Mouse (Mus musculus) left cerebral cortex, postnatal 10 days (tissue): Measurements from ENCODE around the gene Cdkl1. TPM values are rescaled to one million over a fixed set of nuclear protein-coding genes. Genes with fewer than 3 reads are reported as not detected.
A peak's percentile ranks its signal among the peaks of the same experiment; 100 is the strongest.

Experiments
- DNase-seq, 2 experiments: peaks; one replicate each; pipeline ENCODE4 v3.0.0; 2021 to 2022; ENCODE audit warnings: low spot score in 2 of 2, mixed read lengths in 1 of 2; ENCODE audit errors: extremely low spot score in 1 of 2
- intact Hi-C: fragments of 180-260 bp; cut with DNase I; formaldehyde crosslinking; loops from one replicate; pipeline ENCODE4 v1.15.1; 2025
- total RNA-seq, 2 experiments: library from RNA; stranded (reverse); gene quantifications; 2 replicates each; pipeline ENCODE4 v1.2.3; 2021

The Cdkl1 gene
- total RNA-seq: 10 to 100 TPM; 43.7 to 43.8 TPM

DNA sequence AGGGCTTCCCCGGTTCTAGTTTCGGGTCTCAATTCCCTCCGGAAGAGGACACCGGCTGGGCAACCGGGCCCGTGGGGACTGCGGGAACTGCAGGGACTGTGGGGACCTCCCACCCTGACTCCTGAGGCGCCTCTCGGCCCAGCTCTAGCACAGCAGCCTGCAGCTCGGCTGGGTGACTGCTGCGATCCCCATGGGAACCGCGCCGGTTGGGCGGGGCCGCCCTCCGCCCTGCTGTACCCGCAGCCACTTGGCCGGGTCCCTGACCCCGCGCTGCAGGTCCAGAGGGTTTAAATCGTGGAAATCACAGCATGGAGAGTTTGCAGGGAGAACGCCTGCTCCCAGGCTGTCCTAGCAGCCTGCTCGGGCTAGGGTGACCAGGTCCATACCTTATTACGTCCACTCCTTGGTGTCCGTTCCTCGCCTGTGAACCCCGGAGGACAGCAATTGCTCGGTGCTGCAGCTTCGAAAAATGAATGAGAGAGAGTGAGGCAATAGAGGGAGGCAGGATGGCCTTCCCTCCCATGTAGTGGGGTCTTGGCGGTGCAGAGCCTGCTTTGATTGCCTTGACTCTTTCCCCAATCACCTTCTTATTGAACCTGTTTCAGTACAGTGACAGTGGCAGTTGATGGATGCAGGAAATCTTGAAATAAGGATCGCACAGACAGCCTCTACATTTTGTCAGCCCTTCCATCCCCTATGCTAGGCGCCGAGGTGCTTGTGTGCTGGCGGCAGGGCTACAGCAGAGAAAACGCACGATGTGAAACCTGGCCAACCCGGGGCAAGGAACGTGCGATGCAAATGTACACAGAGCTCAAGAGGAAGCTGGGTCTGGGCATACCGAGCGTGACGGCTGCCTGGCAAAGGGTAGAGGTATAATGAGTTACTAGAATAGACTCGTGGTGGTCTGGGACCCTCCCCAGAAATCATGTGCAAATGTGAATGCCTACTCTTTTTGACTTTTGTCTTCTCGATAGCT lies at the start of gene Cdkl1:
Gene Cdkl1, minus strand, starts transcription at position 738 of the 976 bp plus-strand sequence.
- intact Hi-C loops: no loop called here
- peak; percentile 52 to 84 for DNase-seq

DNA sequence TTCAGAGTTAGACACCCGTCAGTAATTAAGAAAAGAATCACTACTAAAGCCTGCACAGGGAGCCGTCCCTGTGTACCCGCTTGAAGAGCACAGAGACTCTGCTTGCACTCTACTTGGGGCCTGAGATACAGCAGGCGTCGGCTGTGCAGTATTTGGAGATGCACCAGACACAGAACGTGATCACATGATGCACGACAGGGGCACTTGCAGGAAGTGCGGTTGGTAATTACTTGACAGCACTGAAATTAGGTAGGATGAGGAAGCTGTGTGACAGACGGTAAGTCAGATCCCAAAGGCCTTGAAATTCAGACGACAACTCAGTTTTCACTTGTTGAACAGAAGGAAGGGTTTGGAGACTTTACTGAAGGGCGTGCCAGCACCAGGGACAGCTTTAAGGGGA lies 47.3 kb upstream of the Cdkl1 start:
- intact Hi-C loops: no loop called here
- DNase-seq: no peak

DNA sequence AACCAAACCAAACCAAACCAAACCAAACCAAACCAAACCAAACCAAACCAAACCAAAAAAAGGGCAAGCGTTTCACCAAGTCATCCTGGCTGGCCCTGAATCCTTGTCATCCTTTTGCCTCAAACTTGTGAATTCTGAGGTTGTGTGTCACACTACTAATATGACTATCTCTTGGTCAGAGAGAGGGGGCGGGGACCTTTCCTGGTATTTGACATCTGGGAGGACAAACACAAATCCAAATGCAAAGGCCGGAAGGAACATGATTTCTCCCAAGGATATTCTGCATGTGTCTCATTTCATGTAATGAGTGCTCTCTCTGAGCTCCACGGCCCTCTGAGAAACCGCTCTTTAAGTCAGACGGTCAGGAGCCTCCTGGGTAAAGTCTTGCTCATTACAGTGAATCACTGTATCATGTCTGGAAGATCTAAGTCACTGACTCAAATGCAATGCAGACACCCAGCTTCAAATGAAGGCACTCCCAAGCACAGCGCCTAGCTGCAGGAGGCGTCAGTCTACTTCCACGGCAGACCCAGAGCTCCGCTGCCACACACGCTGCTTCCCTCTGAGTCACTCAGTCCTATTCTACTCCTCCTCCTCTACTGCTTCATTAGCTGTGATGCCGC lies 43.0 kb upstream of the Cdkl1 start:
- intact Hi-C loops: no loop called here
- no peak for DNase-seq

DNA sequence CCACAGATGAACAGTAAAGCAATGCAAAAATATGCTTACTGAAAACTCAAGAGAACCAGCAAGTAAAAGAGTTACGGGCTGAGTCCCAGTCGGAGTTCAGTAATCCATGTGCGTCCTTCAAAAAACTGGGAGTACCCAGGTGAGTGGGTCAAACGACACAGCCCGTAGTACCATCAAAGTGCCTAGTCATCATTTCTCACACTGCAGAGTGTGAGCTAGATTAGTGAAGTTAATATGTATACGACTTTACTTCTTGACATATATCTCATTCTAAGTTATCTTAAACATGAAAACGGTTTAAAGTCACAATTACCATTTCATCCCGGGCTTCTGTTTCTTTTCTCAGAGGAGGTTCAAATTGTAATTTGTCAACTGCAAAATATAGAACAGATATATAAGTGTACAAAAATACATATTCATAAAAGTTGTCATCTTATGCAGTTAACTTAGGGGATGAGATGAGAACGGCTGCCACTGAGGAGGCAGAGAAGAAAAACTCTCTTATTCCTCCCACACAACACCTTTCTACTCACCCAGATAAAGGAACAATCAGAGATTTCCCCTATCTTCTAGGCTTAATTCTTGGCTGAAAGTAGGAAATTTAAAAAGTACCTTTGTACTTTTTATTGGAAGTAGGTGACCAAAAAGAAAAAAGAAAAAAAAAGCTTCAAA lies 40.3 kb upstream of the Cdkl1 start:
- intact Hi-C loops: no loop called here
- DNase-seq: no peak

DNA sequence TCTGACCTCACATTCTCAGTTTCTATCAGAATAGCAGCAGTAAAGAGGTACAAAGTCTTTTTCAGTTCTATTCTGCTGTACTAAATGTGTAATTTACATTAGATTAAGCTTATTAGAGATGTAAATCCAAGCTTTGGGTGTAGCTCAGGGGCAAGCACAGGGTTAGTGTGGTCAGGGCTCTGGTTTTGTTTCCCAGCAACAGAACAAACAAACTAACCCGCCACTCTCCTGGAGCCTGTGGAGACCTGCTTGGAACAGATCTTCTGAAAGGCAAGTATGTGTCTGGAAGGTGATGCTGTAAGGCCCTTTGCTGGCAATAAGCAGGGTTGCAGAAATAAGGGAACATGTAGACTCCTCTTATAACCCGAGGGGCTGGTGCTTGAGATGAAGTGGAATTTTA lies 37.1 kb upstream of the Cdkl1 start:
- no peak for DNase-seq
- intact Hi-C loops: no loop called here

DNA sequence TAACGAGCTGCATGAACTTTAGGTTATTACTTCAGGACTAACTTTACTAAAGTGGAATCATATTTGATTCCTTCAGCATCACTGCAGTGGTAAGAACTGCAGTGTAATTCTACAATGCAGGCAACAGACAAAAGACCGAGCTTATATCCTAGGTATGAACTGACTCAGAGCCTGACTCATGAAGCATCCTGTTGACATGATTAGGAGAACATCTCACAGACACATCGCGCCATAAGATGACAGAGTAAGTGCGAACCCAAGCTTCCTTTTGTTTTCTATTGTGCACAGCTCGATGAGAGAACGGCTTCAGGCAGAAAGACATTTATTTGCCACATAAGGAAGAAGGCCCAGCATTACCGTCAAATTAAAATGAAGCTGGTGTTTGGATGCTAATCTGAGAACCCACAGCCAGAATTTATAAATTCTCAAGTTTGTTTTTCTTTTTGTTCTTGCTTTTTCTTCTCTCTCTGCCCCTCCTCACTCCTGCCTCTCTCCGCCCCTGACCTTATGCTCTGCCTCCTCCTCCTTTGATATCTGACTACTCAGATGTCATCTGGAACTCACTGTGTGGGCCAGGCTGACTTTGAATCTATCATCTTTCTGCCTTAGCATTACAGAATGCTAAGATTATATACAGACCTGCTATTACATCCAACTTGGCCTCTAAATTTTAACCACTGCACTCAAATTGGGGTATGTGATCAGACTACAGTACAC lies 34.0 kb upstream of the Cdkl1 start:
- DNase-seq: no peak
- intact Hi-C loops: no loop called here

DNA sequence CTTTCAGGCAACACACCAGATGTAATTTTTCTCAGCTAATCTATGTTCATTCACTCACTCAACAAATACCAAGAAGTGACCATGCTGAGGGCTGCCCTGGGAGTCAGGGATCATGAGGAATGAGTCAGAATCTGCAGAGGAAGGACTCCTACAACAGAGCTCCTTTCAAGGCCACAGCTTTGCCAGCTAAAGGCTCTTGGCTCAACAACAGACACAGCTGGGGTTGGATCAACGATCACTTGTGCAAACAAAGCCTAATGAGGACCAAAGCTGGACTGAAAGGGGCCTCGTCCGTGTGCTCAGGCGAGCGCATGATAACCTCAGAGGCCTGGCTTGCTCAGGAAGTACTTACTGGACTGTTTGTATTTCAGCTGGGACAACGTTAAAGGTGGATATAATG lies 23.2 kb upstream of the Cdkl1 start:
- DNase-seq: peak in 1 of 2 experiments; percentile 50
- intact Hi-C loops: no loop called here

DNA sequence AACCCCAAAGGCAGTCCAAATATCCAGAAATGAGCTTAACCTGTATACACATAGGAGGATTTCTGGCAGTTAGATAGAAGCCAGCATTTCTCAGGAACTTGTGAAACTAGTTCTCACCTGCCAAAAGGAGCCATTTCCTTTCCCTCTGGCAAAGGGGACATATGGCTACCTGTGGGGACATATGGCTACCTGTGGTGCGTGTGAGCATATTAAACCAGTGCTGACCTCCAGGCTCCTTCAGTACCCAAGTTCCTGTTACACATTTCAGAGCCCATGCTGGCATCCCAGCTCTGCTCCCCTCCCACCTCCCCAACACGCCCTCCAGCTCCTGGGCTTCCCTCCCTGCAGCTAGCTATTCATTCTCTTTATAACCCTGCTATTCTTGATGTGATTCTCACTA lies 22.5 kb upstream of the Cdkl1 start:
- DNase-seq: no peak
- intact Hi-C loops: no loop called here

DNA sequence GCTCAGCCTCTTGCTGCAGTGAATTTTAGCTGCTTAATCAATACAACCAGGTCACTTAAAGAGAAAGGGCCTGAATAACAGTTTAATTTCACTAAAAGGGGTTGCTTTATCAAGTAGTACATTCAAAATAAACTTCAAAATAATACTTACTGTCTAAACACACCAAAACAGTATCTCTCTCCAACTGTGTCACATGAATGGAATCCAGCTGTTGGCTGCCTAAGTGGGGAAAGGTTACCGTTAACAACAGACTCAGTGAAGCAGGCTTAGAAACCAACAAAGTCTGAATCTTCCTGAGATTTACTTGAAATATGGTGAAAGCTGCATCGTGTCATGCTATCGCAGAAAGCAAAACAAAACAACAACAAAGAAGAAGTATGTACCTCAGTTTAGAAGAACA lies 21.9 kb upstream of the Cdkl1 start:
- no peak for DNase-seq
- intact Hi-C loops: no loop called here

DNA sequence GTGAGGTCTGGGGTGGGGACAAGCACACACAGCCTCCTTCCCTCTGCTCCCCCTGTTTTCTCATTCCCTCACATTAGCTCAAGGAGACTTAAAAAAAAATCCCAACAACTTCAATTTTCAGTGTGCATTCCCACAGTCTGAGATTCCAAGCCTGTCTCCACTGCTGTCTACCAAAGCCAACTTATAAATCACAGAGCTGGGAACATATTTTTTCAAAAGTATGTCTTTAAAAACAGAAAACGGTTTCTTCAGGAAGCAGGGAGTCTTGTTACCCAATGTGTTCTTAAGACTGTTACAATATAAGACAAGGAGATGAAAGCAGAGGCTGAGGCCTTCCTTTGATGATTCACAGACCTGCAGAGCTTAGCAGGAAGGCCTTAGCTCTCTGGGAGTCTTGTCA lies 20.9 kb upstream of the Cdkl1 start:
- intact Hi-C loops: no loop called here
- no peak for DNase-seq

DNA sequence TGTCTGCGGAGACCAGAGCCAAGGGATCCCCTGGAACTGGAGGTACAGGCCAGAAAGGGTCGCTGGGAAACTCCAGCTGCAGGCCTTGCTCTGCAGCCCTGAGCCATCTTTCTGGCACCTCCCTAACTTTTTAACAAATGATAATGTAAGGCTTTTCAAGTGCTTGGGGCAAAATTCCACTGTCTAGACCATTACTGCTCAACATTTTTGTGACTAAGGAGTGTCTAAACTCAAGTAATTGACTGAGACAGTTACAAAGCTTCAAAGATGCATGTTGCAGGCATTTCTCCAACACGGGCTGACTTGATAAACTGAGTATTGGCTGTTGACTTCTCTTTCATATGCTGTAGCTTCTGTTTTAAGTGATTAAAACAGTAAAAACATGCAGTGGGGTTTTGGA lies 18.4 kb upstream of the Cdkl1 start:
- no peak for DNase-seq
- intact Hi-C loops: no loop called here

DNA sequence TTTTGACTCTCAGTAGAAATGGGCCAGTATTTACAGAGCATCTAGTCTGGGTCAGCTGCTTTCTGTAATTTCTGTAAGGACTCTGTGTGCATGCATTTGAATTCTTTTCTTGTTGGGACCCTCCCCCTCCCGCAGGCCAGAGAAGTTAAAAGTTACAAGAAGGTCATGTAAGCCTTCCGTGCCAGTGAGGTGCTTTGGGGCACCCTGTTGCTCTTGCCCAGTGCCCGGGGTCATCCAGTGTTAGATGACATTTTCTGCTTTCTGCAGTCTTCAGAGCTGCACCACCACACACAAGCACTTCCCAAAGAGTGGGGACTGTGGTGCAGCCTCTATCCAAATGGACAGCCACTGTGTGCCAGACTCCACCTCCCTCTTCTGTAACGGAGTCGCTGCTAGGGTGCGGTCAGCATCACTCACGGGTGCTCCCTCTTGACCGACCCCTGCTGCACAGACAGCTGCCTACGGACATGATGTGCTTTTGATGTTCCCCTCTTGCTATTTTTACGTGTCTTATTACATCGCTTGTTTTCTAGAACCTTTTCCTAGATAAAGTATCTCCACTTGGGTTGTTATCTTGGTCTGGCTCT lies 16.4 kb upstream of the Cdkl1 start:
- intact Hi-C loops: no loop called here

DNA sequence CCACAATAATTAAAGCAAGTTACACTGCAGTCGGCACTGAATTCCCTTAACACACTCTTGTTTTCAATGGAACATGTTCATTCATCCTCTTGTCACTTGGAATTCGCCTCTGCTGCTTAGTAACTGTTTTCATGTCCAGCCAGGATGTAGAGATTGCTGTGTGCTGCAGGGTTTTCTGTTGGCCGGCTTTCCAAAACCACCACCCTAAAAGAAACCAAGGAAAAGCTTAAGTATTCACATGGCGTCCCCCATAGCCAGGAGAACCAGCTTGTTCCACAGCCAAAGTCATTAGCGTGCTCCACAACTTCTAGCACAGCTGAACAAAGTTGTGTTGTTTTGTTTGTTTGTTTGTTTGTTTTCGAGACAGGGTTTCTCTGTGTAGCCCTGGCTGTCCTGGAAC lies 14.1 kb upstream of the Cdkl1 start:
- DNase-seq: no peak
- intact Hi-C loops: no loop called here

More for the DNA sequence above, 16.4 kb upstream of the Cdkl1 start:
- DNase-seq: no peak

DNA sequence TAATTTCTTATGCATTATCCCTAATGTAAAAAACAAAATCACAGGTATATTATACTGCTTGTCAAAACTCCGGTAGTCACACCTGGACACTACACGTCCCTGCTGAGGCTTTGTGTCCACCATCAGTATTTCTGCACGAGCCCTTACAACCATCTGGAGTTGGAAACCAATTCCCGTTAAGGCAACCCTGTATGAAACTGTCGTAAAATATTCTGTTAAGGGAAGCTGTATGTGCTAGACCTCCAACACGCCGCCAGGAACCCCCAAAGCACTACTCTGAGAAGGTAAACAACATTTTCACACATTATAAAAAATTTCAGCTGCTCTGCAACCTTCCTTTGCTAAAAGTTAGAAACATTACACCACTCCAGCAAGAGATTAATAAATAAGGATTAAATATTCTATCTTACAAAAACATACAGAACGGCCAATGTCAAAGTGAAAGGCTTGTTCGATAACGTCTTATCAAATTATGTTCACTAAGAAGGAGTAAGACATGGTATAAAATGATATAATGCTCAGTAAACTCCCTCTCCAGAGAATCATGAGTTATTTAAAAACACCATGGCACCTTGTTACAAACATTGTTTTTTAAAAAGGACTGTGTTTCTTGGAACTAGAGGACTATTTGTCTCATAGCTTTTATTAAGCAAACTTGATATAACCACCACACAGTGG lies 13.5 kb upstream of the Cdkl1 start:
- DNase-seq: no peak
- intact Hi-C loops: no loop called here

DNA sequence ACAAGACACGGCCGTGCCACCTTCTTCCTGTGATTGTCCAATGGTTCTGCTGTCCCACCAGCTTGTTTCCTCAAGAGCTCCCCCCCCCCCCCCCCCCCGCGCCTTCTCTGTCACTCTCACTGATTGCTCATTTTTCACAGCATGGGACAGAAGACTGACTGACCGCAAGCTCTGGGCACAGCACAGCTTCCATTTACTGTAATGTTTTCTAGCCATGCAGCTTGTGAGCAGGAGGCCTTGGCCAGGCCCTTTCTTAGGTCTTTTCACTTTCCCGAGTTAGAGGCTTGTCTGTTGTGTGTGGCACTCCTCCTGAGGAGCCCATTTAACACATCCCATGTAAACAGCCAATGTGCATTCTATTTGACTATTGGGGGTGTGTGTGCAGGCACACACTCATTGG lies 12.1 kb upstream of the Cdkl1 start:
- intact Hi-C loops: no loop called here
- DNase-seq: no peak

DNA sequence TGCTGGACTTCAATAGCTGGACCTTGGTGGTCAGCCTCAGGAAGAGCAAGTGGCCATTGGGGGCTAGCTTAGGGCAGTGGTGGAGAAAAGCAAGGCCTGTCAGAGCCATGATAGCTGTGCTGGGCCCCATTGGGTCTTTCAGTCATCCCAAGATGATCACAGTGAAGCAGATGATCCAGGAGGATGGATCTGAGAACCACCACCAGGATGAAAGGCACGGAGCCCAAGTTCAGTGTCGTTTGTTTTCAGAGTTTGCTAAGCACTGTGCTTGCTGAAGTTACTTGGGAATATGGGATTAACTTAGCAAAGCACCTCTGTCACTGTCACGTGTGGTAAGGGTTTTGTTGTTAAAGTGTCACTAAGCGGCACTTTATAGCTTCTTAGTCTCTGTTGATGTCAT lies 9.5 kb upstream of the Cdkl1 start:
- intact Hi-C loops: no loop called here
- DNase-seq: no peak

DNA sequence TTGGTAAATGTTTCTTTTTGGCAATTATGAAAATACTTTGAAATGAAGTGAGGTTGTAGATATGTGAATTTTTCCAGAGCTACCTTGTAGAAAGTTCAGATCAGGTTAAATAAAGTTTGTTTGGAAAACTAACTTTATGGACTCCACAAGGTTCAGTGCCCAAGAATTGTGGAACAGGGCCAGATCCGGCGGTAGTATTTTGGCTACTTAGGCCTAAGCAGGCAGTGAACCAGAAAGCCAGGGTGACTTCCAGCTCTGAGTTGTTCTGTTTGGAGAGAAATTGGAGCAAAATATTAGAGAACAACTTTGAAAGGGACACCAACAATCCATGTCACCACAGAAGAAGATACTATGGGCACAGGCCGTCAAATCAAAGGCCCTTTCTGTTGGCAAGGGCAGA lies 5.2 kb upstream of the Cdkl1 start:
- intact Hi-C loops: no loop called here
- no peak for DNase-seq

DNA sequence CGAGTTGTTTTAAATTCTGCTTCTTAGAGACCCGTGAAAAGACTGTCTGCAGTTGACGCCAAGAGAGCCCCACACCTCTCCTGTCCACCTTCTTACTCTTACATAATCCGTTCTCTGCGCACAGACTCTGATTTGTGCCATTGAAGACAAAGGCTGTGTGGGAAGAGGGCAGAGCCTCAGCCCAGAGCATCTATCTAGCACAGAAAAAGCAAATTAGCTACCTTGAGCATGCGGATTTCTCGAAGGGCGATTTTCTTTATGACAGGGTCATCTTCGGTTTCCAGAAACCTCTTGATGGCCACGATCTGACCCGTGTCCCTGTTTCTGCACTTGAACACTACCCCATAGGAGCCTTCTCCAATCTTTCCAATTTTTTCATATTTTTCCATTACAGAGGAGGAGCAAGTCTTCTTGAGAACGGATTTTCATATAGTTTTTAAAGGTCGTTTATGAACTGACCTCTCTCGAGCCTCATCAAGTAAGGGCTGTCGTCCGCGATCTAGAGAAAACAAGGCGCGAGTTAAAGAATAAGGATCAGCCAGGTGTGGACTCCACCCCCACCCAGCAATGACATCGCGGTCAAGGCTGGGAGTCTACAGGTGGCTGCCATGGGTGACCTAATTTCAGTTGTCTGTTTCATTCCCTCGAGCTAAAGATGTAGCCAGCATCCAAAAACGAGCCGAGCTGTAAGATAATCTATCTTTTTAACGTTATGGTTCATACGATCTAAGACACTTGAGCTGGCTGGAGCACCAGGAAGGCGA lies 1.1 kb downstream of the Cdkl1 start:
- intact Hi-C loops: no loop called here
- no peak for DNase-seq
